ENCODE assay signal across 9 mouse cellular contexts in the genomic region with DNA sequence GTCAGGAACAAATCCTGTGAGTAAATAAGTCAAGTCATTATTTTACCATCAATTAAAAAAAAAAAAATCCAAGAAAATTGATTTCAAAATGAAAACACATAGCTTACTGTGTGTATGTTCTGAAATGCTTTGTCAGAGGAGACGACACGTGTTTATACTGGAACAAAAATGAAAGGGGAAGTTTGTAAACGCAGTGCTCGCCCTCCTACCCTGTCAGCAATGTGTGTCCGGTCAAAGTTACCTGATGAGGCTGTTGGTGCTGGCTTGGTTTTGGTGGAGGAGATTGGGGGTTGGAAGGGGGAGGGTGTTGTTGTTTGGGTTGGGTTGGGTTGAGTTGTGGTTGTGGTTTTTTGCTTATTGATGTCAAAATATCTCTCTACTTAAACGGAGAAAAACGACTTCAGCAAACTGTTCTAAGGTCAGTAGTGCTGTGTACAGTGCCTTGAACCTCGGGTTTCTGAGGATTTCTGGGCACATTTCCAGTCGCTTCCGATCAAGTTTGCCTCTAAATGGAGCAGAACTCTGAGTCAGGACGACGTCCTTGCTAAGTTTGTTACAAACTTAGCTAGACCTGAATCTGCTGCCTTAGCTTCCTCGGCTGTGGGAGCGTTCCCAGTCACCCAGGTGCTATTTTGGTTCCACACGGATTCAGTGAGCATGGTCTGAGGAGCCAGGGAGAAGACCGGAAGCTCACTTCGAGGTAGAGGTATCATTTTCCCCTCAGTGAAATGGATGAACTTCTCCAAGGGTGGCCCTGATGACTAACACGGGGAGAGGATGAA.
DNase-seq lines count a peak whose midpoint lies in the region; ATAC-seq and TF ChIP-seq lines count a peak whose summit lies in the region.
"Had no signal": no experiment of that assay in that cellular context is flagged by ENCODE, and none has a peak within 500 bp of the region (broad histone marks: within the 10 kb centered on the region; RNA-seq: fewer than 3 reads in every experiment).

No protein-coding gene starts in this region.

- peak overlapping the region; percentile 71 for H3K27ac ChIP-seq in lung, embryonic 16.5 days (ENCODE audit: low read length)
- H3K27ac ChIP-seq in brown adipose tissue, adult 24 weeks (replicated peaks; ENCODE audit: low read depth, low read length): peak overlapping the region; percentile 59
- no peak overlapping the region for H3K27ac ChIP-seq in heart, embryonic 11.5 days (ENCODE audit: low read depth, low read length)

- no peaks in the 10 kb centered on the region for H3K27me3 ChIP-seq in lung, embryonic 16.5 days (ENCODE audit: control insufficient read depth, insufficient read depth, low read depth, low read length)
- no peaks in the 10 kb centered on the region for H3K27me3 ChIP-seq in heart, embryonic 11.5 days (ENCODE audit: control insufficient read depth, insufficient read depth, low read length)

- no peak overlapping the region for H3K9ac ChIP-seq in lung, embryonic 16.5 days (ENCODE audit: low read length)
- no peak overlapping the region for H3K9ac ChIP-seq in heart, embryonic 11.5 days (ENCODE audit: low read depth, low read length)

- no peak overlapping the region for H3K4me3 ChIP-seq in lung, embryonic 16.5 days (ENCODE audit: low read length)
- H3K4me3 ChIP-seq in lung, adult 2 months (replicated peaks; ENCODE audit: extremely low read depth, low read depth, low read length): no peak overlapping the region
- peak overlapping the region; percentile 28 for H3K4me3 ChIP-seq in brown adipose tissue, adult 24 weeks (ENCODE audit: insufficient read depth, low read depth, low read length)
- H3K4me3 ChIP-seq in heart, embryonic 11.5 days (ENCODE audit: low read depth, low read length): no peak overlapping the region

- H3K36me3 ChIP-seq in lung, embryonic 16.5 days (ENCODE audit: control insufficient read depth, insufficient read depth, low read length): no peaks in the 10 kb centered on the region
- H3K36me3 ChIP-seq in heart, embryonic 11.5 days (ENCODE audit: control insufficient read depth, insufficient read depth, low read length): no peaks in the 10 kb centered on the region

- DNase-seq in lung, adult 2 months: no peak
- DNase-seq in R1 (ENCODE audit: low read depth, low spot score): peak; percentile 36
- peak; percentile 33 for DNase-seq in naive thymus-derived CD4-positive, alpha-beta T cell, adult 2 months (ENCODE audit: low read depth)
- no peak for DNase-seq in thymus, postnatal 4 days
- DNase-seq: thymus, postnatal 25 days had no signal

- no peak for TF ChIP-seq POLR2A in lung, adult 2 months (IDR thresholded peaks at IDR 0.05; ENCODE audit: borderline replicate concordance, extremely low read depth, low read depth, low read length)

- peaks cover 20% of the 10 kb centered on the region for H3K4me1 ChIP-seq in lung, embryonic 16.5 days (replicated peaks; ENCODE audit: control insufficient read depth, insufficient read depth, low read length)
- peaks cover 11% of the 10 kb centered on the region for H3K4me1 ChIP-seq in lung, adult 2 months (ENCODE audit: control insufficient read depth, insufficient read depth, low read length)
- H3K4me1 ChIP-seq in brown adipose tissue, adult 24 weeks (ENCODE audit: control insufficient read depth, insufficient read depth, insufficient read length, low read length): peaks cover 4% of the 10 kb centered on the region; the same call in 1 of the 2 replicates
- peaks cover 7% of the 10 kb centered on the region; the same call in 1 of the 2 replicates for H3K4me1 ChIP-seq in heart, embryonic 11.5 days (ENCODE audit: control insufficient read depth, insufficient read depth, low read length)

- H3K4me2 ChIP-seq in lung, embryonic 16.5 days (ENCODE audit: low read depth, low read length): no peak overlapping the region
- no peak overlapping the region for H3K4me2 ChIP-seq in heart, embryonic 11.5 days

- ATAC-seq in lung, embryonic 16.5 days (ENCODE audit: low read depth): no peak
- no peak for ATAC-seq in heart, embryonic 11.5 days (replicated peaks; ENCODE audit: insufficient number of reproducible peaks, low FRiP score, low TSS enrichment)
- ATAC-seq: midbrain, embryonic 16.5 days had no signal

- TF ChIP-seq CTCF in lung, adult 2 months (IDR thresholded peaks at IDR 0.05; ENCODE audit: insufficient read depth, low read length): no peak

- WGBS in lung, embryonic 16.5 days: 40% methylated on average over 18 of the region's 18 CpGs
- 32% methylated on average over 18 of the region's 18 CpGs for WGBS in lung, adult 2 months
- WGBS in heart, embryonic 11.5 days (ENCODE audit: insufficient replicate concordance): 66% methylated on average over 18 of the region's 18 CpGs

- H3K9me3 ChIP-seq in lung, embryonic 16.5 days (ENCODE audit: control insufficient read depth, low read length): no peaks in the 10 kb centered on the region
- H3K9me3 ChIP-seq in heart, embryonic 11.5 days (replicated peaks; ENCODE audit: control insufficient read depth, low read length): no peaks in the 10 kb centered on the region

Comparison
In these comparisons a context has a peak if more than half of its experiments do, and no peak if none do; other contexts are left out.
1. DNase-seq: peak in R1 (single experiment) and naive thymus-derived CD4-positive, alpha-beta T cell, adult 2 months (single experiment); none in lung, adult 2 months (single experiment) and thymus, postnatal 4 days (single experiment).